Mouse (Mus musculus): Measurements from ENCODE around the gene Rab27a. TPM values are rescaled to one million over a fixed set of nuclear protein-coding genes. Genes with fewer than 3 reads are reported as not detected.
A peak's percentile ranks its signal among the peaks of the same experiment; 100 is the strongest.
"Not testable (repeated sequence)": the region's sequence is repeated elsewhere in the genome, so short reads cannot be mapped to it uniquely, and the experiment has no call there.

Rab27a gene
- total RNA-seq, 4 experiments from 2014 or later = 17.1 to 18.2 (median 17.9) TPM

DNA sequence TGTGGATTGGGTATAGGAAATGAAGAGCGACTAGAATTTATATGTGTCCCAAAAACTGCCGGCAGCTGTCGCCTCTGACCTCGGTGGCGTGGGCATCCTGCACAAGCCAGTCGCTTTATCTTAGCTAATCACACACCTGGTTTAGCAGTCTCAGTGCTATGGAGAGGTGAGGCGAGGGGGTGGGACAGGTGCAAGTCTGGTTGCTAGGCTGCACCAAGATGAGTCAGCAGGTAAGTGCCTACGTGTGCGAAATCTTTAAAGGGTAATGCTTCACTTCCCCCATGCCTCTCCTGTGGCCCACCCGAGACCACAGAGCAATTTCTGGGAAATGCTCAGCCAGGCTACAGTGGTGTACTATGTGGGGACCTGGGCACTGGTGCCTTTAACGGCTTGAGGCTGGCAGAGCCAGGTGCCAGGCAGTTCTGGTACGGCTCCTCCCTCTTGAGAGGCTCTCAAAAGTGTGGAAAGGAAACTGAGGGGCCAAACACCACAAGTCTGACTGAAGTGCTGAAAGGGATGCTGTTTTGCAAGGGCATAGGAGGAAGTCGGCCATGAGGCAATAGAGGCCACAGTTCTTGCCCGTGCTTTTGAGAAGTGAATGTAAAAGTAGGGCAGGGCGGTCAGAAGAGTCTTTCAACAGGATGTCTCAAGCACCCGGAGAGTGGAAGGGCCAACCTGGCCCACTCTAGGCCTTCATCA lies 44.7 kb downstream of the Rab27a start:
- no peak for DNase-seq (ENCODE audit: low spot score in 2 of 2)

DNA sequence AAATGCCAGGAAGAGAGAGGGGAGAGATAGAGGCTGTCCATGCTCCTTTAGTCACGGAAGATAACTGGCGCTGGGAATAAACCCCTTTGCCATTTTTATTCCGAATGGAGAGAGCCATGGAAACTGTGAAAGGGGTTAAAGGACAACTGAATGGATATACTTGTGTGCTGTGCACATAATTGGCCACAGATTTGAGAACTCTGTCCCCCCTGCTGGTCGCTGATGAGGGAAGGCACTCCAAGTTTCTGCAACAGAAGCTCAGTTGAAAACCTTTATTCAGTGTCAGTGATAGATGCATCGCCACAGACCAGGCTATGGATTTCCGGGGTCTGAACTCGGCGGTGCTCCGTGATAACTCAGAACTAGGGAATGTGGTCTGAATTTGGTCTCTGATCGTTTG lies 45.5 kb downstream of the Rab27a start:
- DNase-seq (ENCODE audit: low spot score in 2 of 2) = no peak

DNA sequence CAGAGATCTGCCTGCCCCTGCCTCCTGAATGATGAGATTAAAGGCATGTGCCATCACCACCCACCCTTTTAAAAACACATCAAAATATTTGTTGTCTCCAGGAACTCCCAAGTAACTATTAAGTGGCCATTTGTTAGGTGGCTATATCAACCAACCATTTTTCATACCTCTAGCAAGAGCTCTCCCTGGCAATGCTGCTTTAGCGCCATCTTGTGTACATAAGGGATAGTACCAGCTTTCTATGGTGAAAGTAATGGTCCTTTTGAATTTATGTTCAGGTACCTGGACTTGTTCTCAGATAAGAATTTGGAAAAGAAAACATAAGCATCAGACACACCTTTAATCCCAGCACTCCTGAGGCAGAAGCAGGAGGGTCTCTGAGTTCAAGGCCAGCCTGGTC lies 47.1 kb downstream of the Rab27a start:
- no peak for DNase-seq (ENCODE audit: low spot score in 2 of 2)

DNA sequence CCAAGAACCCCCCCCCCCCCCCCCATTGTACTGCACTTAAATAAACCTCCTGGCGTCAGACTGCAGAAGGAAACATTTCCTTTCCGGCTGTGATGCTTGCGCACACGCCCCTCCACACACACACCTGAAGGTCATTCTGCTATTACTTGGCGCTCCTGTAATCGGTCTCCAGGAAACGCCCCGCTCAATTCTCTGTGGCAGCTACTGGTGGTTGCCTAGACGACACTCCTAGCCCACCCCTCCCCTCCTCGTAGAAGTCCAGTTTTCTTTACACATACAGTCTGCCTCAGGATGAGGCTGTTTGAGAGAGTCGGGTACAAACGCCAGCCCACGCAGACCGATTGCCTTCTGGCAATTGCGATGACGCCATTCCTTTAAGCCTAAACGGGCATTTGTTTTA lies 49.9 kb downstream of the Rab27a start:
- peak in 1 of 2 experiments; percentile 38 for DNase-seq (ENCODE audit: low spot score in 2 of 2)

DNA sequence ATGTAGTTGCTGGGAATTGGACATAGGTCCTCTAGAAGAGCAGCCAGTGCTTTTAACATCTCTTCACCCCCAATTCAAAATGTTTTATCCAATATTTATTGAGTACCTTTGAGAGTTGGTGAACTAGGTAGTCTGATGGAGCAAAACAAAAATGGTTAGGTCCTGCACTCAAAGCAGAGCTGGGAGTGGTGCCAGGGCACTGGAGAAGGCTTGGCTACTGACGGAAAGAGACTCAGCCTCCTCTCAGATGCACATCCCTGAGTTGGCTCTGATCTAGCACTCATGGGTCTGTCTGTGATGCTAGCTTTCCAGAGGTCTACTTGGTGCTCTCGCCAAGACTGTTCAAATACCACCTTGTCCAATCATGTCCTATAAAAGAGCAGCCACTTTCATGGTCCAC lies 53.2 kb downstream of the Rab27a start:
- DNase-seq (ENCODE audit: low spot score in 2 of 2) = no peak

DNA sequence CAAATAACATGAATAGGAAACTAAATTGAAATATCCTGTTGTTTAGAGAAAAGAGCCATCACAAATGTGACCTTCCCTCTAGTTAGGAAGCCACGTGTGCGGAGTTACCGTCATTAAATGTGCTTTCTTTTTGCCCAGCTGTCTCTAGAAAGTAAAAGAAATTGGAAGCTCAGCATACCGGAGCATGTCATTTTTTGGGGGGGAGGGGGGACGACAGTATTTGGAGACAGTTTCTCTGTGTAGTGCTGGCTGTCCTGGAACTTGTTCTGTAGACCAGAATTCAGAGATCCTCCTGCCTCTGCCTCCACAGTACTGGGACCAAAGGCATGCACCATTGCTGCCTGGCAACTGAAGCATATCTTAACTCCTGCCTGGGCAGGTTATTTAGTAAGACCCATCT lies 56.9 kb downstream of the Rab27a start, which contains the start of gene Khdc3:
TSS of gene Khdc3 (plus strand) at position 301 of the 400 bp plus-strand sequence.
- no peak for DNase-seq (ENCODE audit: low spot score in 2 of 2)

DNA sequence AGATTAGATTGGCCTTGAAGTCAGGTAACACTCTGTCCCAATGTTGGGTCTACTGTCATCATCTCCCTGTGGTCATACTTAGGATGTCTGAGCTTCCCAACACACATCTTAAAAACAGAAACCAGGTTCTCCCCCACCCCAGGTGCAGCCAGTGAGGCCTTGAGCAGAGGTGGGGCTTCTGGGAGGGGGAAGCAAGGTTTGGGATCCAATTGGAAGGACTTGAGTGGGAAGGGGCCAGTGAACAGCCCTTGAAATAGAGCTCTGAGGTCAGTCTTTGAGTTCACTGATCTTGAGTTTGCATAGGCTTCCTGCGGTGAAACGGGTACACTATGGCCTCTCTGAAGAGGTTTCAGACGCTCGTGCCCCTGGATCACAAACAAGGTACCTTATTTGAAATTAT lies 57.5 kb downstream of the Rab27a start, which contains the start of gene Gm20509:
TSS of gene Gm20509 (plus strand) at position 290 of the 400 bp plus-strand sequence.
- DNase-seq (ENCODE audit: low spot score in 2 of 2) = no peak

DNA sequence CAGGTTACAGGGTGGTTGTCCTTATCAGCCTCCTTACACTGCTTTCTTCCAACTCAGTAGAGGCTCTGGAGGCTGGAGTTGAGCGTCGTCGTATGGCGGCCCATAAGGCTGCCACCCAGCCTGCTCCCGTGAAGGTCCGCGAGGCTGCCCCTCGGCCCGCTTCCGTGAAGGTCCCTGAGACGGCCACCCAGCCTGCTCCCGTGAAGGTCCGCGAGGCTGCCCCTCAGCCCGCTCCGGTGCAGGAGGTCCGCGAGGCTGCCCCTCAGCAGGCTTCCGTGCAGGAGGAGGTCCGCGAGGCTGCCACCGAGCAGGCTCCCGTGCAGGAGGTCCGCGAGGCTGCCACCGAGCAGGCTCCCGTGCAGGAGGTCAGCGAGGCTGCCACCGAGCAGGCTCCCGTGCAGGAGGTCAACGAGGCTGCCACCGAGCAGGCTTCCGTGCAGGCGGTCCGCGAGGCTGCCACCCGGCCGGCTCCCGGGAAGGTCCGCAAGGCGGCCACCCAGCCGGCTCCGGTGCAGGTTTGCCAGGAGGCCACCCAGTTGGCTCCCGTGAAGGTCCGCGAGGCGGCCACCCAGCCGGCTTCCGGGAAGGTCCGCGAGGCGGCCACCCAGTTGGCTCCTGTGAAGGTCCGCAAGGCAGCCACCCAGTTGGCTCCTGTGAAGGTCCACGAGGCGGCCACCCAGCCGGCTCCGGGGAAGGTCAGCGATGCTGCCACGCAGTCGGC lies 58.7 kb downstream of the Rab27a start:
- no peak for DNase-seq (ENCODE audit: low spot score in 2 of 2)

DNA sequence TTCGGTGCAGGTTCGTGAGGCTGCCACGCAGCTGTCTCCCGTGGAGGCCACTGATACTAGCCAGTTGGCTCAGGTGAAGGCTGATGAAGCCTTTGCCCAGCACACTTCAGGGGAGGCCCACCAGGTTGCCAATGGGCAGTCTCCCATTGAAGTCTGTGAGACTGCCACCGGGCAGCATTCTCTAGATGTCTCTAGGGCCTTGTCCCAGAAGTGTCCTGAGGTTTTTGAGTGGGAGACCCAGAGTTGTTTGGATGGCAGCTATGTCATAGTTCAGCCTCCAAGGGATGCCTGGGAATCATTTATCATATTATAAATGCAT lies 59.2 kb downstream of the Rab27a start:
- DNase-seq (ENCODE audit: low spot score in 2 of 2) = no peak

DNA sequence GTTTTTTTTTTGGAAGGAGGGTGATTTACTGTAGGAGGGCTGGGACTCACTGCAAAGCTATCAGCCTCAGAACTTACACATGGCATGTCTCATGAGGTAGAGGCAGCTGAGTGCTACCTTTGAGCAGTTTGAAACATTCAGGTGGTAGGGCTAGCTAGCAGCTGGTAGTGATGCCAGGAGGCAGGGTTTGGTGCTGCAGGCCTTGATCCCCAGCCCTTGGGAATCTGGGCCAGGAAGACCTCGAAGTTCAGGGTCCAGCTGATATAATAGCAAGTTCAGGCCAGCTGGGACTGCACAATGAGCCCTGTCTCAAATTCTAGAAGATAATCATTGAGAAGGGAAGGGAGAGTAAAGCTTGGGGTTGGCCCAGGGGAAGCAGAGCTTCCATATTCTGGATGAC lies 60.5 kb downstream of the Rab27a start:
- no peak for DNase-seq (ENCODE audit: low spot score in 2 of 2)

DNA sequence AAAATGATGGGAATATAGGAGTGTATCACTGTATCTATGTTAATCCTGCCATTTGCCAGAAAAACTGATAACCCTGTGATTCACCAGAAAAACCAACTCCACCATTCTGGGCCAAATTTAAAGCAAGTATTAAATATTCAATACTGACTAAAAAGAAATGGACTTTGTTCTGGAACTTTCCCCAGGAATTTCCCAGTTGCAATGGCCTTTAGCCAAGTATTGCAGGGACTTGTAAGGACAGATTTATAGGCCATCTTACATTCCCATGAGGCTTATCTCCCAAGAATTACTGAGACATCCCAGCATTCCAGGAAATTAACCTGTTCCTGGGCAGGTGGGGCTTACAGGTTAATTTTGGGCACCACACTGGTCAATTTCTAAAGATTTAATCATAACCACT lies 61.1 kb downstream of the Rab27a start:
- no peak for DNase-seq (ENCODE audit: low spot score in 2 of 2)

DNA sequence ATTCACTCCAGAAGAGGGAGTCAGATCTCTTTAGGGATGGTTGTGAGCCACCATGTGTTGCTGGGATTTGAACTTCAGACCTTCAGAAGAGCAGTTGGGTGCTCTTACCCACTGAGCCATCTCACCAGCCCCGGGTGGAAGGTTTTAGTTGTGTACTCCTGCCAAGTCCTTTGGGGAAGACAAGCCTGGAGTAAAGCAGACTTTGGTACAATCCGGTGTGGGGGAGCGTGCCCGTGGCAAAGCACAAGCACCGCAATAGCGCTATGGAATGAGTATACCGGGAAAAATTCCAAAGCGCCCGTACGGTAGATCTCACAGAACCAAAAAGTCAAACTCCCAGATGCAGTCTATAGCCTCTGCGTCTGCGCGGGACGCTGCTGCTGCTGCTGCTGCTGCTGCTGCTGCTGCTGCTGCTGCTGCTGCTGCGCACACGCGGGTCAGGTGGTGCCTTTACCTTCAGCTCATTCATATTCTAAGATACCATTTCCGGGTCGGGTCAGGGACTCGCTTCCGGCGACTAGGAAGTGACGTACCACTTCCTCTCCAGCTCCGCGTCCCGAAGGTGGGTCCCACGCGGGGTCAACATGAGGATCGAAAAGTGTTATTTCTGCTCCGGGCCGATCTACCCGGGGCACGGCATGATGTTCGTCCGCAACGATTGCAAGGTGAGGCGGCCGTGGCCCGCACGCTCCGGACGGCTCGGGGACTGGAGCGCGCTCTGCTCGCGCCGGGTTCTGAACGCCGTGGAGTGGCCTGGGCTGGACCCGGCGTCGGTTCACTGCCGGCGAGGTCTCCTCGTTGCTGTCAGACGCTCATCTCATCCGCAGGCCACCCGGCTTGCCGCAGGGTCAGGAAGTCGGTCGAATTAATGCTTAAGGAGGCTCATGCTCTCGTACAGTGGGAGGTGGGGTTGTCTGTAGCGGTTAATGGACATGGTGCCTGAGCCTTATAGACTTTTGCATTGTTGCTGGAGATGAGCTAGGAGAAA lies 68.6 kb downstream of the Rab27a start, which contains the start of gene Rsl24d1:
TSS of gene Rsl24d1 (plus strand) at position 508 of the 988 bp plus-strand sequence.
- peak; percentile 89 to 90 for DNase-seq (ENCODE audit: low spot score in 2 of 2)

DNA sequence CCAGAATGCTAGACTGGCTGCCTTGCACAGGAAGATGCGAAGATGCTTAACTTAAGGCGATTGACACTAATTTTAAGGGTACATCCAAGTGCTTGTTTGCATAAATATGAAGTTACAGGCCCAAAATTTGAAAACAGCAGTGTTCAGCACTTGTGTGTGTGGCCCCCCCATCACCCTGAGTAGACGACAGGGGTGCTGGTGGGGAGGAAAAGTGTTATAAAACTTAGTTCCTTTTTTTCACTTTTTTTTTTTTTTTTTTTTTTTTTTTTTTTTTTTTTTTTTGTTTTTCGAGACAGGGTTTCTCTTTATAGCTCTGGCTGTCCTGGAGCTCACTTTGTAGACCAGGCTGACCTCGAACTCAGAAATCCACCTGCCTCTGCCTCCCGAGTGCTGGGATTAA lies 72.0 kb downstream of the Rab27a start:
- DNase-seq (ENCODE audit: low spot score in 2 of 2) = not testable (repeated sequence)

DNA sequence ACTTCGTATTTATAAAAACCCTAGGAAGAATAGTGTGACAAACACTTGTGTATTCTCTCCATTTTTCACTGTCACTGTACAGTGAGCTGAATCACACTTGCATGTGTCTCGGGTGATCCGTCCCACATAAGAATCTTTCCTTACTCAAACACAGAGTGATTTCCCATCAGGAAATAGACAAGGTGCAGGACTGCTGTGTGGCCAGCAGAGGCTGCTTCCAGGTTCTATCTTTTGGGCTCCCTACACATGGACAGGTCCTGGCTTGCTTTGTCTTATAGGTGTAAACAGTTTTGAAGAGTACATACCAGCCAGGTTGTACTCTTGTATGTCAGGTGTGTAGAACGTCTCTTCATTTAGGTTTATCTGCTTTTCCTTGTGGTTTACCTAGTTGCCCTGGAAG lies 73.4 kb downstream of the Rab27a start:
- no peak for DNase-seq (ENCODE audit: low spot score in 2 of 2)

DNA sequence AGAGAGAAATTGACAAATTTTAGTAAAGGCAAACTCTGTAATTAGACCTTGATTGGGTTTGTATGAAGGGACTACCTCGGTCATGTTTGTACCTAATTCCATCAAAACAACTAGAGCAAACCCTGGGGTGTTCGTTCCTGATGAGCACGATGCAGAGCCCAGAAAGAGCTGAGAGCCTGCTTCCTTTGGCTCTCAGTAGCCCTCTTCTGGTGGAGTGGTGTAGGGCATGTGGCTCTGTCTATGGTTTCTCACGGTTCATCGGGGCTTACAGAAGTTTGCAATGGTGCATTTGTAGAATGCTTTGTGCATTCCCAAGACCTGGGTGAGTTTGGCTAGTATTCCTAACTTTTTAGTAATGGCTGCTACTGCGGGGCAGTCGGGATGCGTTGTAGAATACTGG lies 77.1 kb downstream of the Rab27a start:
- DNase-seq (ENCODE audit: low spot score in 2 of 2) = no peak

DNA sequence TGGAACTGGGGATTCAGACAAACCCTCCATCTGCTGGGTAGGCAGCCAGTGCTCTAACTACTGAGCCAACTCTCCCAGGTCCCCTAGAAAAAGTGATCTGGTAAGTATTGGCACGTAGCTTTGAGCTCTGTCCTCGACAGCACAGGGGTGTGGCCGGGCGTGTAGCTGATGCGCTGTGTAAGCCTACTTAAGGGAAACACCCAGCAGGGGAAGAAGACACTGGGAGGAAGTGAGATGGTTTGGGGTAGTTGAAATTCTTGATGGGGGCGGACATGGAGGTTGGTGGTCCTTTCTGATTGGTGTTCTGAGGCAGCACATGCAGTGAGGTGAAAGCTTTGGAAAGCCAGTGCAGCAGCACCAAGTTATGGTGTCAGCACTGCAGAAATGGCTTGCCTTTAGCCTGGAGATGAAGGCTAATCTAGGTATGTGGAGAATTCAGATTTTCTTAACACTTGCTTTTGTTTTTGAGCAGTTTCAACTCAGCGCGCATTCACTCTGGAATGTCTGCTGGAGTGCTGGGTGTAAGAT lies 80.5 kb downstream of the Rab27a start:
- no peak for DNase-seq (ENCODE audit: low spot score in 2 of 2)

DNA sequence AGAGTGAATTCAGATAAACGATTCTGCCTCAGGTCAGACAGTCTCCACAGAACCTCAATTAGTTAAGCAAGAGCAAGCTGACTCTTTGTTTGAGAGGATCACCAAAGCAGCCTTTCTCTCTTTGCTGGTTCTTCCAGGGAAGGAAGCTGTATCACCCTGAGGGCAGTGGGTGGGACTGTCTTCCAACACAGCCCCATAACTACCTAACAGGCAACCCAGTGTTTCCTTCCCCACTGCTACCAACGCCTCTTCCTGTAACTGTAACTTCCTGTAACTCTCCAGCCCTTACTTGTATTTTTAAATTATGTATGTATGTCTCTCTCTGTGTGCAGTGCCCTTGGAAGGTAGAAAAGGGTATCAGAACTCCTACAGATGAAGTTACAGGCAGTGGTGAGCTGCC lies 82.8 kb downstream of the Rab27a start:
- DNase-seq (ENCODE audit: low spot score in 2 of 2) = no peak

DNA sequence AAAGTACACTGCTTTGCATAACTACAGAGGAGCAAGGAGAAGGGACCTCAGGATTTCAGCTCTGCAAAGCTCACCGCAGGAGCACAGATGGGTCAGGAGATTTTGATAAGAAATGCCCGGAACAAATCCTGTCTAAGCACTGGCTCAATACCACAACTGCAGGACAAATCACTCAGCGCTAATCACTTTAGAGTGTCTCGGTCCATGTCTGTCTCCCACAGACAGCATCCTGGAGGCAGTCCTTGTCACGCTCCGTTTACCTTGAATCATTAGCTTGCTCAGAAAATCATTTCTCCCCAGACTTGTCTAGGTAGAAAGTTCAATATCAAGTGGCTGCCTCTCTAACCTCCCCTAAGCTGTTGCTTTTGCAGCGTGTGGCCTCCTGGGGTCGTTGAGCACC lies 85.2 kb downstream of the Rab27a start:
- no peak for DNase-seq (ENCODE audit: low spot score in 2 of 2)

DNA sequence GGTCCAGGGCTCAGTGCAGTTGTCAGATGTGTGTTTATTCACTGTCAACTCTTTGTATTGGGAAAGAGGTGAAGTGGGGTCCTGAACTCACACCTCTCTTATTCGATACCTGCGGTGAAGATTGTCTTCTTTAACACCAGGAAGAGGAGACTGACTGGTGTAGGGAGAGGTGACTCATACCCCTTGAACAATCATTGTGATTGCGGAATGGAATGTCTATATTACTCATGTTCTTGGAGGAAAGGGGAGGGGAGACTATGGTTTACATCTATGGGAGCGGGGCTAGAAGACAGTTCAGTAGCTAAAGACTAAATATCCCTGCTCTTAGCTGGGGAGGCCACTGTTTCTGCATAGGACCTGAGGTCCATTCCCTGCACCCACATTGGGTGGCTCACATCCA lies 85.9 kb downstream of the Rab27a start:
- DNase-seq (ENCODE audit: low spot score in 2 of 2) = no peak

DNA sequence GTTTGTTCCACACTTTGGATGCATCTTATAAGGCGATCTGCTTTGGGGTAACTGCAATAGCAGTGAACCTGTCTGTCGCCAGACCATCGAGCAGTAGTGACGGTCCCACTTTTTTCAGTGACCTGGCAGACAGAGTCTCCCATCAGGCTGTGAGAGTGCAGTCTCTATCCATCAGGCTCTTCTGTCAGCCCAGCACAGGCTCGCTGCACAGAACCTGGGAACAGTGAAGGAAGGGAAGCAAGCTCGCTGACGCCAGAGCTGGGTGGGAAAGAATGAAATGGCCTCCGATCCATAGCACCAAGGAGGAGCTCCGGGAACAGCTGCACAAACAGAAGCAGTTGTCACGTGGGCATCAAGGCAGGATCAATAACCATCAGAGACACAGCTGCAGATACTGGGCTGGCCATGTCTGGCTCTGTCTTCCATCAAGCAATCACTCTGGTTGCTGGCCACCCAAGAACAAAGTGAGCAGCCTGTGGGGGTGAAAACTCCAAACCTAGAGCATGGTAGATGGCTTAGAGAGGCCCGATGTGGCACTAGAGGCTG lies 92.8 kb downstream of the Rab27a start:
- DNase-seq (ENCODE audit: low spot score in 2 of 2) = no peak

Measured in layer of hippocampus, adult 8-10 months (tissue).